Mouse (Mus musculus): ENCODE data around the gene Itsn1.

Itsn1 gene

DNA sequence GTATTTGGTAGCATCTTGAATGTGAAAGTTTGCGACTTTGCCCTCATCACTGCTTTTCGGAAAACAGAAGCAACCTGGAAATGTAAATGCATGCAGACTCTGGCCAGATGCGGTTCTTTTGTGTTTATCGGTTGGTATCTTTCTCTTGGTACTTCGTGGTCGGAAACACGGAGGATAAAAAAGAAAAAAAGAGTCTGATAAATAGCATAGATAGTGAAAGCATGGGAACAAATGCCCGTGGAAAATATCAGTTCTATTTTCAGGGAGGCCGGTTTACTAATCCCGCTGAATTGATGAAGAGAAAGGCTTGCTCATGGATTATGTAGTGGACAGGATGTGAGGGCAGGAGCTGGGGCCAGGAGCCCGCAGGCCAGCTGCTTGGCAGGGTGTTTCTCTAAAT is 1.4 kb downstream of the Itsn1 start:
- DNase-seq (ENCODE audit: low spot score), result no peak

DNA sequence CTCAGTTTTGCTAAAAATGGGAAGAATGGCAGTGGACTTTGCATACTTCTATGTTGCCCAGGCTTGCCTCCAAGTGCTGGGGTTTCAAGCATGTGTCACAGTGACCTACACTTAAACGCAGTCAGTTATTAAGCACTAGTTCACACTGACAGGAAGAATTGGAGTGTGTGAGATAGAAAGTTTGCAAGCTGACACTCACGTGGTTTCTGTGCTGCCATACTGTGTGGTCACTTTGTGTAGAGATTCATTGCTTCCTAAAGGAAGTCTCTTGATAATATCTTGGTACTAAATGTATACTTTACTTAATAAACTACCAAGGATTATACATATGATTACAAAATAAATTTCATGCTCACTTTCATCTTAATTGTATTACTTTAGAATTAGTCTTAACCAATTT is 3.7 kb downstream of the Itsn1 start:
- no peak for DNase-seq (ENCODE audit: low spot score)

GRCm38 (mm10) chr16:91734771-91735170 is 5.7 kb downstream of the Itsn1 start:
- no peak for DNase-seq (ENCODE audit: low spot score)

DNA sequence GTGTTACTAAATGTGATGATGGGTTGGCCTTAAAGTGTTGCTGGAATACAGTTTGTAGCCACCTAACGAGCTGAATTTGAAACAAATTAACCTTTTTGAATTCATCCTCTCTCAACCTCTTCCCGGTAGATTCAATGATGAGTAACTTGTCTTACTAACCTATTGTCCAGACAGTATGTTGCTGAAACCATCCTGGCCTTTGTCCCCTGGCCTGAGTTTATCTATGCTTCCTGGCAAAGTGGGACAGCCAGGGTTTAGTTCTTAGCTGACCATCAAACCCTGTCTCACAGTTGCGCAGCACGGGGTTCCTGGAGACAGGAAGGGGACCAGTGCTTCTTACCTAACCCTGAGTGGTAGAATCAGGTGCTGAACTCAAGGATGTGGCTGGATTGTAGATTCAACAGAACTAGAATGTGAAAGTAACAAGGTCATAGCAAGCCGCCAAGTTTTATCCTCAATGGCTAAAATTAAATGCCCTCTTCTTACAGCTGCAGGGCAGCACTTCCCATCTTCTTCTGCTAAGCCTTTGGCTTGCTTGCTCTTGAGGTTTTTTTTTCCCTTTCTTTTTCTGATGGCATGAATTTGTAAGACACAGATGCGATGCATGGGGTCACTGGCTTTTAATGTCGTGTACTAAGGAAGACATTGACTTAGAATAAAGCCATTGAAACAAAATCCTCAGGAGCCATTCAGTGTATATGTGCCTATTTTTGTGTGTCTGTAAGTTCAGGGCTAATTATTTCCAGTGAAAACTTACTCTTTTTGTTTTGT is 7.2 kb downstream of the Itsn1 start:
- no peak for DNase-seq (ENCODE audit: low spot score)

DNA sequence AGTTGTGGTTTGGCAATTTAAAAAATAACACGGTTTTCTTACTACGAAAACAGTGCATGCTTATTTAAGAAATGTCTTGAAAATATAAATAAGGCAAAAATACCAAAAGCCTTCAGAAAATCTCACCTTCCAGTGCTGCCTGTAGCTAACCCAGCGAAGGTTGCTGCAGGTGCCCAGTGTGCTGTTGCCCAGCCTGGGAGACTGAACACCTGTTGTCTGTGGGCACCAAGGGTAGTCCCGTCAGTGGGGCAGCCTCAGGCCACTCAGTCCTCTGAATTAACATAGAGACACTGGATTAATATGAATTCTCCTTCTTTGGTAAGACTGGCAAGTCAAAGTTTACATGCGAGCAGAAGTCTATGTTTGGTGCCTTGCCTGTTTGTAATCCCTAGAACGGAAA is 9.4 kb downstream of the Itsn1 start:
- DNase-seq (ENCODE audit: low spot score), result no peak

GRCm38 (mm10) chr16:91740184-91740917 is 11.3 kb downstream of the Itsn1 start:
- no peak for DNase-seq (ENCODE audit: low spot score)

DNA sequence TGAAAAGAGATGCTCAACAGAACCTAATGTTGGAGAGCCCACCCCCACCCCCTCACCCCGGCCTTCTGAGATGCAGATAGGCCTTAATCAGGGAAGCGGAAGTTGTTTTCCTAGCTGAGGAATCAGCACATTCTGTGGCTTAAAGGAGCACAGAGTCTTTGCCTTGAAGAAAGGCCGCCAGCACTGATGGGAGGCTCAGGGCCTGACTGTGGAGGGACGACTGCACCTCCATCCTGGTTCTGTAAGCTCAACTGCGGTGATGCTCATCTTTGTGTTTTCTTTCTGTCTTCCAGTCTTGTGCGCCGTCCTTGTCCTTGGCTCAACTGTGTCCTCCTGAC is 11.8 kb downstream of the Itsn1 start:
- no peak for DNase-seq (ENCODE audit: low spot score)

- DNase-seq (ENCODE audit: low spot score), result no peak
Measured at GRCm38 (mm10) chr16:91743055-91743454, 14.0 kb downstream of the Itsn1 start.

DNA sequence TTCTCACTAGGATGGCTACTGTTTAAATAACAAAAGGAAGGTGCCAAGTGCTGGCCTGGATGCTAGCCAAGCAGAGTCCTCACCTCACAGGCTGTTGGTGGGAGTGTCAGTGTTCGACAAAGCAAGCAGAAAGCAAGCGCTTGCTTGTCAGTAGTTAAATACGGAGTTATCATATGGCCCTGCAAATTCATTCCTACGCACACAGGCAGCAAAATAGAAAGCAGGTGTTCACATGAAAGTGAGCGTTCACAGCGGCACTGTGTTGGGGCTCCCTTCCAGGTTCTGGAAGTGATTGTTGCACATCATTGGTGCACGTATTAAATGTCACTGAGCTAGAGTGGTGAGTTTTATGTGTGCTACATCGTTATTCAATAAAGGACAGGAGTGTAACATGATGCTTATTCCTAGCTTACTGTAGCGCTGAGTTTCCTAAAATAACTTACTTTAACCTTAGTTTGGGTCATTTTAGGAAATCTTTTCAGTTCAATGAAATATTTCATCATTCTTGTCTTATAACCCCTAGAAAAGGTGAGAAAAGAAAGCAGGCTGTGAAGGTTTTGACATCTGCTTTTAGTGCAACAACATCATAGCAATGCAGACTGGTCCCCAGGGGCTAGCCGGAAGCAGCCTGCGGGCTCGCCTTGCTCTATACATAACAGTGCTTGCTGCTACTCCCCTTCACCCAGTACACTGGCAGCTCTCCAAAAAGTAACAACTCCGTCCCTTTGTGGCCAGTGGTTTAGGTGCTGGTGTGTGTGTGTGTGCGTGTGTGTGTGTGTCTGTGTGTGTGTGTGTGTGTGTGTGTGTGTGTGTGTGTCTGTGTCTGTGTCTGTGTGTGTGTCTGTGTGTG is 17.2 kb downstream of the Itsn1 start:
- DNase-seq (ENCODE audit: low spot score), result peak; percentile 35

GRCm38 (mm10) chr16:91747567-91747966 is 18.5 kb downstream of the Itsn1 start:
- no peak for DNase-seq (ENCODE audit: low spot score)

DNA sequence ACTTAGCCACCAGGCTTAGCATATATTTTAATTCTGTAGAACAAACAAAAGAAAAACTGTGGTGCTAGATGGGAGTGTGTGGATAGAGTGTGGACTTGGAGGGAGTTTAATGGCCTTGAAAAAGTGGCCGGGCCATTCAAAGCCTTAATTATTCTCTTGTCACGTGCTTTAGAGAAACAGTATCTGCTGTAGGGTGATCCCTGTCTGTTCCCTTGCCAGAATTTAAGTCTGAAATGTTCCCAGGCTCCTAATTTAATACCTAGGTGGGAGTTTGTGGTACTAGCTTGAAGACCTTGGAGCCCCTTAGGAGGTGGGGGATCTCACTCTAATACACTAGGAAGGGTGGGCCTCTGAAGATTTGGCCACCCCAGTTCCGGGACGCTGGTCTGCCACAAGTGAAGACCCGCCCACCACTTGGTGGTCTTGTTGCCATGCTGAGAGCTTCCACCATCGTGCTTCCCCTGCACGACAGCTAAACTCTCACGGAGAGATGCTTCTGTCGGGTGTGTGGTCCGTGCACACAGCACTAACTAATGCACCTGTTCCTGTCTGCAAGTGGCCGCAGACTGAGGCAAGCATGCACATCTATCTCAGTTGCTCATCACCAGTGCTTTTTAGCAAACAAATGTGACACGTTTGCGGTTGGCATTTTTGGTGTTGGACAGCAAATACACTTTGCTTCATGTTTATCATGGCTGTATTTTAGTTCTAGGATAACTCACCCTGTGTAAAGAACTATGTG is 22.7 kb downstream of the Itsn1 start:
- DNase-seq (ENCODE audit: low spot score), result no peak

DNA sequence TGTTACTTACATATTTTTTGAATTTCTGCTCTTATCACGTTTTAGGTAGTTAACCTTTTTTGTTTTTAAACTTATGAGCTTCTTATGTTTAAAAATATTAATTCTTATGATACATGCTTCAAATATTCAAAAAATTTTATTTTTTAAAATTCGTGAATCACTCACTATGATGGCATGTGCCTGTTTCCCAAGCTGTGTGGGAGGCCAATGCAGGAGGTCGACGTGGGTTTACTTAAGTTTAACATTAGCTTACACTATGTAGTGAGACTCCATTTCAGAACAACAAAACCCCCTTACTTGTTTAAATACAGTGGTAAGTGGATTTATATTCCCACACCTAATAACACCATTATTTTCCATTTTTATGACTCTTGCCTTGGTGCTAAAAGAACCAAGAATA is 24.5 kb downstream of the Itsn1 start:
- no peak for DNase-seq (ENCODE audit: low spot score)

DNA sequence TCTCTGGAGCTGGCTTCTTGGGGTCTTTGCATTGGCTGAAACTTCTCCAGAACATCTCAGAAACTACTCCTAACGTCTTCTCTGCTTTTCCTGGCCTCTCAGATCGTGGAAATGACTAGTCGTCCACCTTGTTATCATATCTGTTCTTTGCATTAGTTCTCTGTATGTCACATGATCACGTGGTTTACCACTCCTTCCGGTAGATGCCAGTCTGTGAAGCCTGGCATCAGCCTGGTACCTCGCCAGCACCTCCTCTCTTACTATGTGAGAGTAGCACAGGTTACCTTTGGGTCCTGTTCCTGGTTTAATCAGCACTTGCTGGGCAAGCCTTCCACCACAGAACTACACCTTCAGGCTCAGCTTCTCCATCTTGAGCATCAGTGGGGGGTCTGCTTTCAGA is 25.9 kb downstream of the Itsn1 start:
- DNase-seq (ENCODE audit: low spot score), result no peak

DNA sequence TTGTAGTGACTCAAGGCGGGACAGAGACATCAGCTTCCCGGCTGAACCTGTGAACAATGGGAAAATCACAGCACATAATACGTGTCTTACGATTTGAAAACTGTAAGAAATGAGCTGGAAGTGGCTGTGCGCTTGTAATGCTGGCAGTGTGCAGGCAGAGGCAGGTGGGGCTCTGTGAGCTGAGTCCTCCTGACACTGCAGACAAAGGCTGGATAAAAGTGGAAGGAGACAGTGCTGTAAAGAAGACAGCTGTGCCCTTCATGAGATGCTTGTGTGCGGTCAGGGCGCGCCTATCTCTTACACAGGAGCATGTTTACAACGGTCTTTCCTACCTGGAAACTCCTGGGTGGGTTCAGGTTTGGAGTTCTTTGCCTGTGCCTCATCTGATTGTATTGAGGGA is 32.1 kb downstream of the Itsn1 start:
- DNase-seq (ENCODE audit: low spot score), result no peak

DNA sequence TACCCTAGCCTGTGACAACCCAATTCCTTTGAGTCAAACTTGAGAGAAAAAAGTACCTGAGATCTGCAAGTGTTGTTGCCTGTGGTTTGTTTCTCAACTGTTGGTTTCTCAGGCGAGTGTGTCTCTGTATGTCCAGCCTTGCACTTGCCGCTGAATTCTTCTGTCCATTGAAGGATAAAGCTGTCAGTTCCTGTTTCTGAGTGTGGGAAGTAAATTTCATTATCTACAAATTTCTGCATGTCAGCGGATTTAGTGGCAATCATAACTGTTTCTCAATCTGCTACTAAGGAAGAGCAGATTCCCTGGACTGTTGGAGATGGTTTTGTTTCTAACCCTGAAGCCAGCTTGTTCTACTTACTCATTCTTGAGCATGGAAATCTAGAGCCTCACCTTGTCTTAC is 32.7 kb downstream of the Itsn1 start:
- no peak for DNase-seq (ENCODE audit: low spot score)

- no peak for DNase-seq (ENCODE audit: low spot score)
Measured at GRCm38 (mm10) chr16:91762476-91762875, 33.4 kb downstream of the Itsn1 start.

DNA sequence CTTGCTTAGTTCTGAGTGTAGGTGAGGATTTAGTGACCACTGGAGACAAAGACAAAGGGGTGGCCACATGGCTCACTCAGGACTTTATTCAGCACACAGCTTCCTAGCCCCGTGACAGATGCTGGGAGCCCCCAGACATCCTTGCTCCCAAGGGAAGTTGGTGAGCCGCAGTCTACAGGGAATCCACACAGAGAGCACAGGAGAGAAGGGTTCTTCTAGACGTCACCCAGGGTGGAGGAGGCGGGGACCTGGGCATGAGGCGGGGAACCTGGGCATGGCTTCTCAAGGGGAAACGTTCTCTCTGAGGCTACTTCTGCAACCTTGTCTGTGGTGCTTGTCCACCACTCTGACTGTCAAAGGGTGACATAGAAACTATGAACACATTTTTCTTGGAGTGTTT is 34.9 kb downstream of the Itsn1 start:
- DNase-seq (ENCODE audit: low spot score), result no peak

DNA sequence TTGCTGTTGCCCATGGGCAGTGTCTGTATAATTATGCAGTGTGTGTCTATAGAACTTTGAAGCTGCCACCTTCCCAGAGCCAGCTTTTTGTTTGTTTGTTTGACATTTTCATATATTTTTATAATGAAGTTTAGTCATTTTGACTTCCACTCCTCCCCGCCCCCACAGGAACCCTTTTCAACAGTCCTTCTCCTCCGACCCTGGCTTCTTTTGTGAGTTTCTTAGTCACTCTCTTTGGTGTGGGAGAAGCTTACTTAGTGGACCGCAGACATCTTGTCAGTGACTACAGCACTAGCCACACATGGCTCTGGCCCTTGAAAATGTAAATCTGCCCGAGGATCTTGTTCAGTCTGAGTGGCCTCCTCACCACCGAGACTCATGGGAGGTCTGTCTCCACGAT is 35.3 kb downstream of the Itsn1 start:
- no peak for DNase-seq (ENCODE audit: low spot score)

DNA sequence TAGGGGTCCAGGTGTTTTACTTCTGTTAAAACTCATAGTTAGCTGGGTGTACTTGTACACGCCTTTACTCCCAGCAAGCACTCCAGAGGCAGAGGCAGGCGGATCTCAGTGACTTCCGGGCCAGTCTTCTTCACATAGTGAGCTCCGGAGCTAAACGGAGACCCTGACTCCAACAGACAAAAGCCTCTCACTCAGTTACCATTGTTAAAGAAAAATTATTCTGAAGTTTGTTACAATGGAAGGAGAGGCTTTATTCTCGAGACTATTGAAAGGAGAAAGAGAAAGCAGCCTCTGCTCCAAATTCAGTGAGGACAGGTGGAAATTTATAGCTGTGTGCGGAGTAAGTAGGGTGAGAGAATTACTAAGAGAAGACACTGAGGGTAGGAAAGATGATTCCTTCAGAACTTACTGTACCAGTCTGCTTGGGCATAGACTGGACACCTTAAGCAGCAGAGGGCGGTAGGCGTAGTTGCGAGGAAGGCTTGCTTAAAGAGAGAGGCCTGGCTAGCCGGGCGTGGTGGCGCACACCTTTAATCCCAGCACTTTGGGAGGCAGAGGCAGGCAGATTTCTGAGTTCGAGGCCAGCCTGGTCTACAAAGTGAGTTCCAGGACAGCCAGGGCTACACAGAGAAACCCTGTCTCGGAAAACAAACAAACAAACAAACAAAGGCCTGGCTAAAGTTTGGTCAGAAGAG is 36.2 kb downstream of the Itsn1 start:
- no peak for DNase-seq (ENCODE audit: low spot score)

DNA sequence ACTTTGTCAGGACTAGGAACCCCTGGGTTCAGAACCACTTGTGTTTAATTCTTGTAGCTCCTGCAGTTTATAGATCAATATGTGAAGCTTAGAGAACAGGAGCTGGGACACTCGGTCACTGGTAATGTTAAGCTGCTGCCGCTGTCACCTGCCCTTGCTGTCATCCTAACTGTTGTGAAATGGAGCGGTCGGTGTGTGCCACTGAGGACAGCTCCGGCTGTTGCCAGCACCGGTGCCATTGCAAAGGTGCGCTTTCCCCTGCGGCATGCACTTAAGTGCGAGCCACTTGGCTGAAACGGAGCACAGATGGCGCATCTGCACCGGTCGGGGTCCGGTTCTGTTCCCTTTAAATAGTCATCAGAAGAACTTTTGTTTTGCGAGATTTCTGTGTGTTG is 36.7 kb downstream of the Itsn1 start:
- no peak for DNase-seq (ENCODE audit: low spot score)

- no peak for DNase-seq (ENCODE audit: low spot score)
Measured at GRCm38 (mm10) chr16:91767165-91767701, 38.2 kb downstream of the Itsn1 start.
